Mouse (Mus musculus) lung, adult 18-20 months (tissue): Measurements from ENCODE around the gene Nelfa.
A peak's percentile ranks its signal among the peaks of the same experiment; 100 is the strongest.
"Not testable (repeated sequence)": the region's sequence is repeated elsewhere in the genome, so short reads cannot be mapped to it uniquely, and the experiment has no call there.

Source experiments
- DNase-seq, 2 experiments: peaks; one replicate each; pipeline ENCODE4 v3.0.0; 2022; ENCODE audit warnings: mixed read lengths in 2 of 2

Gene Nelfa

DNA sequence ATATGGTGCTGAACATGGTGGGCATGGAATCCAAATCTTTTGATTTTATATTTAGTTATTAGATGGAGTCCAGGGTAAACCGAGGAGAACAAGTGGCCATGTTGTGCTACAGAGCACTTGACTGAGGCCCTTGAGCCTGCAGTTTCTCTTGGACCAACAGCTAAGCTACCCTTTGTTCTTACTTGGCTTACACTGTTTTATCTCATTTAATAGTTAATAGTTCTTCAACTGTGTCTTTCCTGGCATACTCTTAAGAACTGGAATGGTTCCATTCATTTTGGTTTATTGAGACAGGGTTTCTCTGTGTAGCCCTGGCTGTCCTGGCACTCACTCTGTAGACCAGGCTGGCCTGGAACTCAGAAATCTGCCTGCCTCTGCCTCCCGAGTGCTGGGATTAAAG, 19.6 kb downstream of the Nelfa start:
- DNase-seq, result not testable (repeated sequence)

GRCm38 (mm10) chr5:33915031-33915430, 21.2 kb downstream of the Nelfa start:
- not testable (repeated sequence) for DNase-seq

GRCm38 (mm10) chr5:33903176-33903575, 33.0 kb downstream of the Nelfa start:
- DNase-seq, result no peak

DNA sequence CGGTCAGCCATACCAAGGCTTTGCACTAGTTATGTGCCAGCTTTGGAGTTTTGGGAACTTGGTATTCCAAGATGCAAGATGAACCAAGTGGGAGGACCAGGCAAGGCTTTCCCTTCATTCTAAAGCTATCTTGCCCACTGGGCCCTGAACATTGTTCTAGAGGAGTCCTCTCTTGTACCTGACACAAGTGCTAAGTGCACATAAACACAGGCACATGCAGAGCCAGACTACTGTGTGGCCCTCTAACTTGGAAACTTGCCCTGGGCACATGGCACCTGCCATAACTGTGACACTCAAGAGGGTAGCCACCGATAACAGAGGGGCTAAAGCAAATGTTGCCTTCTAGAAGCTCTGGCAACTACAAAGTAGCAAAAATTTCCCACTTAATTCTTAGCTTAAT, 33.5 kb downstream of the Nelfa start:
- DNase-seq, result no peak

GRCm38 (mm10) chr5:33901278-33901677, 34.9 kb downstream of the Nelfa start:
- no peak for DNase-seq

- DNase-seq, result no peak
These were observed 35.4 kb downstream of the Nelfa start for GRCm38 (mm10) chr5:33900701-33901263.

DNA sequence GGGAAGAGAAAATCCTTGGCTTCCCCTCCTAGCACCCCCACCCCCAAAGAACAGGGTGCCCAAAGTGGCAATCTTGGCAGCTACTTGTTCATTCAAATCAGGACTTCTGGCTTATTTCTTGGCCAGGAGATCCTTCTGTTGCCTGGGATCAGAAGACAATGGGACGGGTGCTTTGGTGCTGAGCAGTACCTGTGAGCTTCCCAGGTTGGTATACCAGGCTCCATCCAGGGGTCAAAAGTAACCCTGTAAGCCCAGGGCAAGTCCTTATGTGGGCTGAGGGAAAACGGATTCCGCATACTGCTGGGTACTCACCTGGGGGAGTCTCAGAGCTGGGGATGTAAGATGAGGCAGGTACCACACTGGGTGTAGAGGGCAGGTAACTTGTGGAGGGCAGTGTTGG, 36.1 kb downstream of the Nelfa start:
- no peak for DNase-seq

DNA sequence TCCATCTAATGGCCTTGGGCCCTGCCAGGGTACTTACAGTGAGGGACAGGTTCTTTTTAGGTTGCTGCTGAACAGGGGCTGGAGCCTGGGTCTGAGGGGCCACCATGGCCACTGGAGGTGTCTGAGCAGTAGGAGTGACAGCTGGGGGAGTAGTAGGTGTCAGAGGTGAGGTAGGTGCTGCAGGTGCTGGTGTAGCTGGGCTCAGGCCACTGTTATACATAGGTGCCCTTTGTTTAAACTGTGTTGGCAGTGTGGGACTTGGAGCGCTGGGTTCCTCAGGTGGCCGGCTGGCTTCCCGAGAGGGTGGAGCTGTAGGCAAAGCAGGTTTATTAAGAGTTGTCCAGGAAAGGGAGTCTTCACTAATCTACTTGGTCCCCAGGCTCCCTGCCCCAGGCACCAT, 37.0 kb downstream of the Nelfa start:
- no peak for DNase-seq

DNA sequence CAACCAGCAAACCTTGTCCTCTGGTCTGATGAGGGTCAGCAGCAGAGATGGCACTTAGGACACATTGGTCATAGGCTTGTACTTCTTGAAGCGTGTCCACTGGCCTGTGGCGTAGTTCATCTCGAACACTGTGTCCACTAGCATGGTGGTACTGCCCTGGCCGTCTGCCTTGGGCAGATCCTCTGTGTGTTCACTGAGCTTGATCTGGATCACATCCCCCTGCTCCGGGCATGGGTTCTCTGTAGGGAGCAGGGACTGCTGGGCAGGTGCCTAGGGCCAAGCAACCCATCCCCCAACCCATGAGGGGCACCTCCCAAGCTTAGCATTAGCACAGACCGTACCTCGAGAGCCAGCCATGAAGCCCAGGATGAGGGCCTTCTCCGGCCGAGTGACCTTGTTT, 37.5 kb downstream of the Nelfa start:
- no peak for DNase-seq

DNA sequence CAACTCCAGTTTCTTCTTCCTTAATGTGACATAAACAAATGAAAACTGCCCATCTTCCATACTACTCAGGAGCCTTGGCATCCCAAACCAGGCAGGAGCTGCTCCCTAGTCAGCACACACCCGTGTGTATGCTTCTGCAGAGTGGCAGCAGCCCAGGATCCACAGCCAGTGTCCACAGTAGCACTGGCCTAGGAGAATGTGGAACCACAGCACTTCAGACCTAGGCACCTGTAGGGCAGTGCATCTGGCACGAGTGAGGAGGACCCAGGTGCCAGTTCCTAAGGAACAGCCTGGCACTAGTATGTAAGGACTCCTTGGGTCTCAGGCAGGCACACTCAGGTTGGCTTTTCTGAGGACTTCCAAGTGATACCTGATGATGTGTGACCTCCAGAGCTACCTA, 39.1 kb downstream of the Nelfa start:
- no peak for DNase-seq

- DNase-seq, result no peak
These were observed 41.1 kb downstream of the Nelfa start for GRCm38 (mm10) chr5:33895116-33895515.

DNA sequence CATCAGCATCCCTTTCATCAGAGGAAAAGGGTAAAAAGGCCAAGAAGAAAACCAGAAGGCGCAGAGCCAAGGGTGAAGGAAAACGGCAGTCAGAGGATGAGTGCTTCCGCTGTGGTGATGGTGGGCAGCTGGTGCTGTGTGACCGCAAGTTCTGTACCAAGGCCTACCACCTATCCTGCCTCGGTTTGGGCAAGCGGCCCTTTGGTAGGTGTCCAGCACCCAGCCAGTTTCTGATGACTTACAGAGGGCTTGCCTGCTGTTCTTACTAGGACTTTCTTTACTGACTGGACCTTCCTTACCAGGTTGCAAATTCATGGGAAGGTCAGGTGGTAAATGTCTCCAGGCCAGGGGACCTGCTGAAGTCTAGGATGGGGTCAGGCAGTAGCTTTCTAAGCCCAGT, 42.8 kb downstream of the Nelfa start:
- no peak for DNase-seq

- no peak for DNase-seq
These were observed 55.1 kb downstream of the Nelfa start for GRCm38 (mm10) chr5:33881118-33881517.

DNA sequence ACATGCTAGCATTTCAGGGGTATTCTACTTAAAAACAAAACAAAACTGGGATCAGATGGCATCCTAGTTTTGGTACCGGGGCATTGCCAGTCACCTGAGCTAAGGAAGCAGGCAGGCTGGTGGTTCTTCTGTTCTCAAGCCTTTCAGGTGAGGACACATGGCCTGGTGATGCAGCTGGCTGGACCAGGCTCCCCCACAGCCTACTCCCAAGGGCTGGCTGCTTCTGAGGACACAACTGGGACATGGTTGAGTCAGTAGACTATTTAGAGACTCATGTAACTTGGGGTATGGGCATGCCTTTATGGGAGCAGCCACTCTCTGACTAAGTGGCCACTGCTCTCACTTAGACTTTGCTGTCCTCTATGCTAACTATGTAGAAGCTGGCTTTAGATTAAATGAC, 60.7 kb downstream of the Nelfa start:
- no peak for DNase-seq

- no peak for DNase-seq
These were observed 78.5 kb downstream of the Nelfa start for GRCm38 (mm10) chr5:33857693-33858092.

- DNase-seq, result peak in 1 of 2 experiments; percentile 4
These were observed 82.2 kb downstream of the Nelfa start for GRCm38 (mm10) chr5:33854019-33854418.

DNA sequence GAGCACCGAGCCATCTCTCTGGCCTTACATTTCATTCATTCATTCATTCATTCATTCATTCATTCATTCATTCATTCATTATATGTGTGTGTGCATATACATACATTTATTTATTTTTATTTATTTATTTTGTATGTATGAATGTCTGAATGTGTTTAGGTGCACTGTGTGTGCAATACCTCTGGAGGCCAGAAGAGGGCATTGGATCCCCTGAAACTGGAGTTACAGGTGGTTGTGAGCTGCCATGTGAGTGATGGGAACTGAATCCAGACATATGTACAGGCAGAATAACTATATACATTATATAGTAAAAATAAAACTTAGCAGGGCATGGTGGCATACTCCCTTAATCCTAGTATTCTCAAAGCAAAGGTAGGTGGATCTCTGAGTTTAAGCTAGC, 83.1 kb downstream of the Nelfa start:
- no peak for DNase-seq

DNA sequence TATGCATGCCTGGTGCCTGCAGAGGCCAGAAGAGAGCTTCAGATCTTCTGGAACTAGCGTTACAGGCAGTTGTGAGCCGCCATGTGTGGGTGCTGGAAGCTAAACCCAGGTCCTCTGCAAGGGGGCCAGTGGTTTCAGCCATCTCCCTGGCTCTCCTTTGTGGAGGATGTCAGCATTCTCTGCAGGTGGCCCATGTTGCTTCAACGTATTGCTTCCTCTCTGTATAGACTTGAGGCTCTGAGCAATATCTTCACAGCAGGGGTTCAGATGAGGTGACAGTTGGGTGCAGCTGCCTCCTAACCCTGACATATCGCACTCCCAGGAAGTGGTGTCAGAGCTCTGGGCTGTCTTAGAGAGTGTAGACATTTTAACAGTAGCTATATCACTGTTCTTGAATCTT, 84.7 kb downstream of the Nelfa start:
- no peak for DNase-seq
